Mouse (Mus musculus) testis, adult 2 months (tissue): ENCODE results near the gene Cxcl9.

ENCODE experiments used
- CTCF ChIP-seq: fragments of 200-500 bp; IDR thresholded peaks from 2 replicates; pipeline ENCODE4 v1.5.1; 2012; ENCODE audit warnings: low read depth, mild to moderate bottlenecking, inconsistent platforms, low read length, moderate library complexity; ENCODE audit not compliant: control insufficient read depth, insufficient read depth, insufficient replicate concordance
- POLR2A ChIP-seq: fragments of 200-500 bp; IDR thresholded peaks from 2 replicates; pipeline ENCODE4 v1.6.1; 2012; ENCODE audit warnings: low read depth, mild to moderate bottlenecking, inconsistent platforms, low read length, moderate library complexity; ENCODE audit not compliant: control insufficient read depth

- TF ChIP-seq CTCF (no peak), POLR2A (no peak)
Measured at GRCm38 (mm10) chr5:92369151-92369994, 41.5 kb upstream of the Cxcl9 start.
